Mouse (Mus musculus) myocyte (in vitro differentiated cells): ENCODE data around the gene Tmprss11a.

ENCODE experiments used
- CEBPB ChIP-seq: IDR thresholded peaks from 2 replicates; pipeline ENCODE4 v1.6.1; 2011; ENCODE audit warnings: mild to moderate bottlenecking, moderate library complexity; ENCODE audit not compliant: poor library complexity, insufficient read depth, severe bottlenecking
- E2F4 ChIP-seq: IDR thresholded peaks from one replicate; pipeline ENCODE4 v1.6.1; 2011; ENCODE audit warnings: mild to moderate bottlenecking, control low read depth, moderate library complexity; ENCODE audit not compliant: insufficient read depth
- MYOD1 ChIP-seq, 3 experiments: IDR thresholded peaks; one replicate each; pipeline ENCODE4 v1.6.1; 2011; ENCODE audit warnings: control low read depth in 2 of 3, low read depth in 2 of 3, mild to moderate bottlenecking in 2 of 3, moderate library complexity in 1 of 3; ENCODE audit not compliant: insufficient read length in 2 of 3, control insufficient read depth in 1 of 3
- MYOG ChIP-seq, 3 experiments: IDR thresholded peaks; one replicate each; pipeline ENCODE4 v1.6.1; 2011; ENCODE audit warnings: control low read depth in 2 of 3, low read depth in 2 of 3, mild to moderate bottlenecking in 2 of 3; ENCODE audit not compliant: insufficient read length in 2 of 3, control insufficient read depth in 1 of 3, insufficient read depth in 1 of 3
- POLR2A ChIP-seq: IDR thresholded peaks from one replicate; pipeline ENCODE4 v1.6.1; 2011; ENCODE audit warnings: low read depth, mild to moderate bottlenecking, control low read depth, moderate library complexity; ENCODE audit not compliant: insufficient read length
- POLR2AphosphoS2 ChIP-seq: IDR thresholded peaks from one replicate; pipeline ENCODE4 v1.6.1; 2011; ENCODE audit warnings: low read depth, control low read depth; ENCODE audit not compliant: insufficient read length
- REST ChIP-seq: IDR thresholded peaks from one replicate; pipeline ENCODE4 v1.6.1; 2011; ENCODE audit warnings: mild to moderate bottlenecking, control low read depth, moderate library complexity; ENCODE audit not compliant: insufficient read depth, insufficient read length
- SRF ChIP-seq: IDR thresholded peaks from one replicate; pipeline ENCODE4 v1.6.1; 2011; ENCODE audit warnings: low read depth; ENCODE audit not compliant: control insufficient read depth, insufficient read length
- TCF12 ChIP-seq: IDR thresholded peaks from one replicate; pipeline ENCODE4 v1.6.1; 2011; ENCODE audit warnings: mild to moderate bottlenecking, control low read depth; ENCODE audit not compliant: poor library complexity, insufficient read depth, severe bottlenecking
- TCF3 ChIP-seq: IDR thresholded peaks from one replicate; pipeline ENCODE4 v1.6.1; 2011; ENCODE audit warnings: low read depth, control low read depth; ENCODE audit not compliant: insufficient read length
- USF1 ChIP-seq: IDR thresholded peaks from one replicate; pipeline ENCODE4 v1.6.1; 2011; ENCODE audit warnings: low read depth, mild to moderate bottlenecking, control low read depth, moderate library complexity

GRCm38 (mm10) chr5:86482562-86482961 lies 13.8 kb upstream of the Tmprss11a start:
- TF ChIP-seq TCF3 (no peak), POLR2A (no peak), REST (no peak), E2F4 (no peak), MYOD1 (IDR thresholded peaks at IDR 0.05; ENCODE audit: control insufficient read depth in 1 of 3, insufficient read length in 2 of 3, low read depth in 2 of 3) (no peak), CEBPB (no peak), MYOG (IDR thresholded peaks at IDR 0.05; ENCODE audit: control insufficient read depth in 1 of 3, insufficient read depth in 1 of 3, insufficient read length in 2 of 3, low read depth in 2 of 3) (no peak), POLR2AphosphoS2 (no peak), USF1 (no peak), TCF12 (no peak), SRF (no peak)
